Mouse (Mus musculus) liver, embryonic 14.5 days (tissue): ENCODE measurements at regions not wholly inside any gene's neighbourhood (a gene's known extent, or its start where the extent isn't known, plus 50 kb on each side); places are given as distances from the start of the nearest gene placed in this dataset.

ENCODE experiments used
- ATAC-seq: fragments of 200-750 bp; cut with Nextera tagmentation; 2 replicates; pipeline ENCODE4 v1.8.0; 2017; ENCODE audit warnings: moderate number of reproducible peaks, mild to moderate bottlenecking, moderate library complexity; ENCODE audit not compliant: insufficient read depth
- DNase-seq, 3 experiments: peaks; one replicate each; pipeline ENCODE4 v3.0.0-alpha.2; 2012 to 2013; ENCODE audit warnings: low read depth in 3 of 3, low spot score in 3 of 3
- H3K27ac ChIP-seq: fragments of 300-500 bp; sonication (generic); 2 replicates; pipeline ENCODE4 v1.5.1; 2014; ENCODE audit warnings: moderate library complexity, mild to moderate bottlenecking, control low read depth, inconsistent platforms
- H3K27me3 ChIP-seq: fragments of 300-500 bp; sonication (generic); 2 replicates; pipeline ENCODE4 v1.6.1; 2014; ENCODE audit warnings: mild to moderate bottlenecking, low read length, moderate library complexity; ENCODE audit not compliant: control insufficient read depth, insufficient read depth
- H3K36me3 ChIP-seq: fragments of 300-500 bp; sonication (generic); replicated peaks from 2 replicates; pipeline ENCODE4 v1.6.1; 2014; ENCODE audit warnings: low read depth; ENCODE audit not compliant: control insufficient read depth, insufficient read depth
- H3K4me1 ChIP-seq, 2 experiments: fragments of 200-500 bp in 1 of 2; fragments of 300-500 bp in 1 of 2; sonication (generic) in 1 of 2; replicated peaks; 2 replicates each; pipeline ENCODE4 v1.6.1; 2012 to 2014; ENCODE audit warnings: antibody characterized with exemption in 1 of 2, inconsistent platforms in 1 of 2, low read length in 1 of 2; ENCODE audit not compliant: control insufficient read depth in 2 of 2, insufficient read depth in 2 of 2
- H3K4me2 ChIP-seq: fragments of 300-500 bp; sonication (generic); 2 replicates; pipeline ENCODE4 v1.6.1; 2014; ENCODE audit warnings: low read depth, mild to moderate bottlenecking, control low read depth, moderate library complexity
- H3K4me3 ChIP-seq, 2 experiments: fragments of 200-500 bp in 1 of 2; fragments of 300-500 bp in 1 of 2; sonication (generic) in 1 of 2; 2 replicates each; pipeline ENCODE4 v1.5.1; 2012 to 2014; ENCODE audit warnings: low read depth in 2 of 2, low read length in 2 of 2, mild to moderate bottlenecking in 2 of 2, control low read depth in 1 of 2, inconsistent platforms in 1 of 2, moderate library complexity in 1 of 2; ENCODE audit not compliant: insufficient read depth in 1 of 2
- H3K9ac ChIP-seq: fragments of 300-500 bp; sonication (generic); replicated peaks from 2 replicates; pipeline ENCODE4 v1.6.1; 2014; ENCODE audit warnings: mild to moderate bottlenecking, control low read depth, moderate library complexity
- H3K9me3 ChIP-seq: fragments of 300-500 bp; sonication (generic); 2 replicates; pipeline ENCODE4 v1.6.1; 2016; ENCODE audit warnings: low read length, mixed read lengths; ENCODE audit not compliant: control insufficient read depth
- CTCF ChIP-seq: IDR thresholded peaks from 2 replicates; pipeline ENCODE4 v1.5.1; 2016; ENCODE audit warnings: antibody characterized with exemption, low read depth, control low read depth
- EP300 ChIP-seq: IDR thresholded peaks from 2 replicates; pipeline ENCODE4 v1.6.1; 2016; ENCODE audit warnings: antibody characterized with exemption, low read depth
- WGBS: fragments of 180-500 bp; shearing (Covaris S2); extraction: QIAGEN DNeasy Blood & Tissue Kit; methylation state at CpG from one replicate; pipeline ENCODE4 v1.1.7; 2014; ENCODE audit not compliant: insufficient replicate concordance; 5-methylcytosine and 5-hydroxymethylcytosine counted together

DNA sequence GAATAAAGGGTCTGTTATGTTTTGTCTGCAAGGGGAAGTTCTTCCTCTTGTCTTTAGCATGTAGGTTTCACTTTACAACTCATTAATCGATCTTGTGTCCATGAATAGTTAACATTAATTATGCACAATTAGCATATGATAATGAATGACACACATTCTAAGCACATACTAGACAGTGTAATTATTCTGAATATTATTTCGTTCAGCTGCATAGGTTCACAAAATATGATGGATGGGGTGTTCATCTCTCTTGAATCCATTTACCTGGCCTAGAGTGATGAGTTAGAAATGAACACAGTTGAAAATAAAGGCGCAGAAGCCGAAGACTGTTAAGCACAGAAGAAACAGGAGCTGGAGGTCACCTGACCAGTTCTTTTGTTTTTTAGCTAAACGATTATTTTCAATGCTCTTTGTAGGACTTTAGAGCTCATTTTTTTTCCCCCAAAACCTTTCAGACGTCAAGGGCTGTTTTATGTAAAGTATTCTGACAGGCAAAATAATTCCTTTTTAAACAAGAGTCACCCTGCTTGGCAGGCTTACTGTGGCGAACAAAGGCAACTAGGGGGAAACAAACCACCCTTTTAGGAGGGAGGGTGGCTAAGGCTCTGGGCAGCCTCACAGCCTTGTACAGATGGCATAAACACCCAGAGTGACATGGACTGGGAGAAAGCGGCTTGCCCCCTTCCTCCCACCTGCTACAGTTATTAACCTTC lies 241.6 kb upstream of the Atp5g3 start:
- H3K9ac ChIP-seq, result no peak overlapping the region
- H3K4me1 ChIP-seq, result no peaks in the 10 kb centered on the region
- no peaks in the 10 kb centered on the region for H3K27me3 ChIP-seq
- no peak overlapping the region for H3K4me2 ChIP-seq
- H3K27ac ChIP-seq, result no peak overlapping the region
- no peak overlapping the region for H3K4me3 ChIP-seq
- H3K36me3 ChIP-seq, result no peaks in the 10 kb centered on the region
- H3K9me3 ChIP-seq, result no peaks in the 10 kb centered on the region
- DNase-seq (no peak), ATAC-seq (no peak)
- WGBS, result 53% methylated on average over 8 of the region's 8 CpGs
- no peak for TF ChIP-seq EP300
- TF ChIP-seq CTCF, result no peak

DNA sequence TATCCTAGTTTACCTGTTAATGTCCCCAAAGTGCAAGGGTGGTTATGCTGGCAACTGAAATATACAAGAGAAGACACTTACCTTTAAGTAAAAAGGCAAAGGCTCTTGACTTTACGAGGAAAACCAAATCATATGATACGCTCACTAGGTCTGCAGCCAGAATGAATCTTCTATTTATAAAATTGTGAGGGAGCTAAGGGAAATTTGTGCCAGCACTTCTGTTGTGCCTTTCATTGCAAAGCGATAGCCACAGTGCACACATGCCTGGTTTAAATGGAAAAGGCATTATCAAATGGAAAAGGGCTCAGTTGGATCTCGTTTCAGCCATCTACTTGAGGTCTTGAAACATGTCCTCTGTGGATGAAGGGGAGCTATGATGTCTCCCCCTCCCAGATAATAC lies 236.1 kb upstream of the Atp5g3 start:
- Histone ChIP-seq H3K9ac (no peak overlapping the region), H3K9me3 (no peaks in the 10 kb centered on the region), H3K27ac (no peak overlapping the region), H3K4me3 (no peak overlapping the region), H3K36me3 (no peaks in the 10 kb centered on the region), H3K4me1 (no peaks in the 10 kb centered on the region), H3K4me2 (no peak overlapping the region), H3K27me3 (no peaks in the 10 kb centered on the region)
- ATAC-seq (no peak), DNase-seq (no peak)
- 65% methylated on average over 4 of the region's 4 CpGs for WGBS
- TF ChIP-seq CTCF, result no peak
- TF ChIP-seq EP300, result no peak

DNA sequence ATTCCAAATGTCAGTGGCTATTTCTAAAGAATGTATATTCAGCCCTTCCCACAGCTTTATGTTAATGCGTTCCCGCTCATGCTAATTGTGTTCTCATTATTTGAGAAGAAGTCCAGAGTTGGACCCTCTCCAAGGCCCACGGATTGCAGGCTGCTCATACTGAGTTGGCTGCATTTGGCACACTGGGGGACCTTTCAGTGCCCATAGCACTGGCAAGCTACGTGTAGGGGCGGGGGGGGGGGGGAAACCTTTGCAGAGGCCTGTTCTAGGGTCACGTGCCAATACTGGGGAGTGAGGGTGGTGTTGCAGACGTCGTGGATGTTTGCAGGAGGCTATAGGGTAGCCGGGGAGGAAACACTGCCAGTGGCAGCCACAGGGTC lies 225.5 kb upstream of the Atp5g3 start:
- H3K36me3 ChIP-seq, result no peaks in the 10 kb centered on the region
- no peak overlapping the region for H3K4me3 ChIP-seq
- H3K27ac ChIP-seq, result no peak overlapping the region
- ATAC-seq (no peak), DNase-seq (no peak)
- WGBS, result 20% methylated on average over 9 of the region's 9 CpGs
- no peaks in the 10 kb centered on the region for H3K4me1 ChIP-seq
- no peak overlapping the region for H3K9ac ChIP-seq
- no peaks in the 10 kb centered on the region for H3K27me3 ChIP-seq
- no peaks in the 10 kb centered on the region for H3K9me3 ChIP-seq
- TF ChIP-seq CTCF (no peak), EP300 (no peak)
- no peak overlapping the region for H3K4me2 ChIP-seq

DNA sequence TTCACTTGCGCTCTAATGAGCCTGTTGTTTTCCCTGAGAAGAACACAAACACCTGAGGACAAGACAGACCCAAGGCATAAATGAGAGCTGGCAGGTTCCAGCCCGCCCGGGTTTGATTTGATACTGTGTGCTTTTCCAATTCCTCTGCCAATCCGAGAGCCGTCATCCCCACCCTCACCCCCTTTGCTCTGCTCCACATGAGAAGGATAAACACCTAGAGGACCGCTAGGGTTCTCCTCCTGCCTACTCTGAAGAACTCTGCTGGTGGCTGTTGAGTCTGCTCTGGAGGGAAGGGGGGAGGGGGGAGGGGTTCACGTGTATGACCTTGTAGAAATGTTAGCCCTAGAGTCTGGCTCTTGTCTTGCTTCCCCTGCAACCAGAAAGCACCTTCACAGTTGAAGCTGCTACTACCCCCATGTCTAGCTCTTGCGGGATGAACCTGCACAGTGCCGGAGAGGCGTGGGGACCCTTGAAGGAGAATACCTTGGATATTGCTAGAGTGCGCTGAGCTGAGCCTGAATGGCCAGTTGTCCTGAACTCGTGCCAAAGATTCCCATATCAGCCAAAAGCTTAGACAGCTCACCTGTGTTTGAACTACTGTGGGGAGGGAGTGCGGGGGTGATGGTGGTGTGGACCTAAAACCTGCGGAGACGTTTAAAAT lies 225.0 kb upstream of the Atp5g3 start:
- TF ChIP-seq EP300 (no peak), CTCF (no peak)
- no peaks in the 10 kb centered on the region for H3K27me3 ChIP-seq
- H3K4me2 ChIP-seq, result no peak overlapping the region
- H3K4me3 ChIP-seq, result no peak overlapping the region
- 38% methylated on average over 15 of the region's 15 CpGs for WGBS
- H3K36me3 ChIP-seq, result no peaks in the 10 kb centered on the region
- no peak overlapping the region for H3K27ac ChIP-seq
- DNase-seq (no peak), ATAC-seq (no peak)
- no peaks in the 10 kb centered on the region for H3K4me1 ChIP-seq
- H3K9me3 ChIP-seq, result no peaks in the 10 kb centered on the region
- no peak overlapping the region for H3K9ac ChIP-seq

DNA sequence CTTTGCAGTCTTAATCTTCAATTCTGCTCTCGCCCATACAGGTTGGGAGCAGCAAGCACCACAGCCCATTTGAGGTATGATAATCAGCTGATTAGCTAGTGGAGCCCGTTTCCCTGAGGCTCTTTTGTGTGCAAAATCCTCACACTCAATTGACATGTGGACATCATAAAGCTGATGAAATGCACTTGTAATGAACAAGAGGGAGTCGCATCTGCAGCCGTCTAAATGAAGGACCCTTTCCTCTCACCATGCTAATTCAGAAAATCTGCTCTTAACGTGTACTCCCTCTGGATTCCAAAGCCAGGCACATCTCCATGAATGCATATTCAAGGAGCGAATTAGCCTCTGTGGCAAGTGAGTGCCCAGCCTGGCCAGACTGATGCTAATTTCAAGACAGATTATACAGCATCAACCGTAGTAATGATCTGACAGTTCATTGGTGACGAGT lies 219.0 kb upstream of the Atp5g3 start:
- DNase-seq (no peak), ATAC-seq (no peak)
- Histone ChIP-seq H3K36me3 (no peaks in the 10 kb centered on the region), H3K4me2 (no peak overlapping the region), H3K4me1 (no peaks in the 10 kb centered on the region; a peak in 1 of 4 replicates), H3K4me3 (no peak overlapping the region), H3K9me3 (no peaks in the 10 kb centered on the region), H3K9ac (no peak overlapping the region), H3K27ac (no peak overlapping the region), H3K27me3 (peaks cover 8% of the 10 kb centered on the region)
- WGBS, result 25% methylated on average over 8 of the region's 8 CpGs
- no peak for TF ChIP-seq EP300
- TF ChIP-seq CTCF, result no peak
